Mouse (Mus musculus): ENCODE data around the gene Gm11559.

- no peak for TF ChIP-seq POLR2A (IDR thresholded peaks at IDR 0.05; ENCODE audit: insufficient read length, low read depth)
- no peak for TF ChIP-seq USF1 (IDR thresholded peaks at IDR 0.05; ENCODE audit: low read depth)
- TF ChIP-seq SRF (IDR thresholded peaks at IDR 0.05; ENCODE audit: control insufficient read depth, insufficient read length, low read depth) = no peak
- no peak for TF ChIP-seq E2F4 (IDR thresholded peaks at IDR 0.05; ENCODE audit: insufficient read depth)
Measured at GRCm38 (mm10) chr11:99846746-99847145, 17.5 kb upstream of the Gm11559 start.
